Mouse (Mus musculus): Measurements from ENCODE around the gene Zyx.

The Zyx gene

GRCm38 (mm10) chr6:42349426-42350020, at the start of gene Zyx:
Gene Zyx, plus strand, starts transcription at chr6:42349630.
- peak; percentile 95 for DNase-seq

- peak; percentile 7 for DNase-seq
Measured at GRCm38 (mm10) chr6:42309816-42310378, 39.5 kb upstream of the Zyx start.

- no peak for DNase-seq
Measured at GRCm38 (mm10) chr6:42310427-42311053, 38.9 kb upstream of the Zyx start.

GRCm38 (mm10) chr6:42318293-42318692, 31.1 kb upstream of the Zyx start:
- DNase-seq, result no peak

- peak; percentile 10 for DNase-seq
Measured at GRCm38 (mm10) chr6:42323371-42324066, 25.9 kb upstream of the Zyx start.

- DNase-seq, result peak; percentile 61
Measured at GRCm38 (mm10) chr6:42324067-42324481, 25.4 kb upstream of the Zyx start.

- DNase-seq, result peak; percentile 79
Measured at GRCm38 (mm10) chr6:42324482-42325267, 24.8 kb upstream of the Zyx start, which contains the start of gene Fam131b. Gene Fam131b, minus strand, starts transcription at chr6:42324643.

- peak; percentile 75 for DNase-seq
Measured at GRCm38 (mm10) chr6:42325268-42325609, 24.2 kb upstream of the Zyx start.

- no peak for DNase-seq
Measured at GRCm38 (mm10) chr6:42326509-42326908, 22.9 kb upstream of the Zyx start.

GRCm38 (mm10) chr6:42328757-42329156, 20.7 kb upstream of the Zyx start:
- DNase-seq, result no peak

- DNase-seq, result no peak
Measured at GRCm38 (mm10) chr6:42330216-42330615, 19.2 kb upstream of the Zyx start.

GRCm38 (mm10) chr6:42330946-42331345, 18.5 kb upstream of the Zyx start:
- no peak for DNase-seq

- DNase-seq, result no peak
Measured at GRCm38 (mm10) chr6:42339189-42339588, 10.2 kb upstream of the Zyx start.

- DNase-seq, result no peak
Measured at GRCm38 (mm10) chr6:42339981-42340380, 9.4 kb upstream of the Zyx start.

- no peak for DNase-seq
Measured at GRCm38 (mm10) chr6:42342171-42342570, 7.3 kb upstream of the Zyx start.

- DNase-seq, result no peak
Measured at GRCm38 (mm10) chr6:42343361-42344120, 5.9 kb upstream of the Zyx start.

- no peak for DNase-seq
Measured at GRCm38 (mm10) chr6:42344255-42344654, 5.2 kb upstream of the Zyx start.

- DNase-seq, result no peak
Measured at GRCm38 (mm10) chr6:42348281-42349005, 987 bp upstream of the Zyx start.

- peak; percentile 85 for DNase-seq
Measured at GRCm38 (mm10) chr6:42349006-42349425, 414 bp upstream of the Zyx start.

- DNase-seq, result peak; percentile 74
Measured at GRCm38 (mm10) chr6:42350021-42350967, 864 bp downstream of the Zyx start.
